Mouse (Mus musculus): Measurements from ENCODE around the gene Olfr1305. TPM values are rescaled to one million over a fixed set of nuclear protein-coding genes. Genes with fewer than 3 reads are reported as not detected.

The Olfr1305 gene
- total RNA-seq (2023): not detected in 2 replicates

DNA sequence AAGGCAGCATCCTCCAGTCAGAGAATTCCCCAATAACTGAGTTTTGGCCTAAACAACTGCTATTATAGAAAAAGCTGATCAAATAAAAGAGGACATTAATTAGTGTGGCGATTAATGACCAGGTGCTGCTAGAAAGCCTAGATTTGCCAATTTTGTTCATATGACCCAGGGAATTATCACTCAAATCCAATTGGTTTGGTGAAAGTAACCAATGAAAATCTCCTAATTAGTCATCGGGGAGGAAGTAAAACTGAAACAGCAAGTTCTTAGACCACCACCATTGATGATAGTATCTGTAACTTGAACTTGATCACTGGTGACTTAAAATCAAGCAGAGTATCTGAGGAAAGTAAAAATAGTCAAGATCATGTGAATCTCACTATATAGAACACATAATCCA is at the start of gene Olfr1305:
Olfr1305 (minus strand) TSS at position 101 of the 400 bp plus-strand sequence.

DNA sequence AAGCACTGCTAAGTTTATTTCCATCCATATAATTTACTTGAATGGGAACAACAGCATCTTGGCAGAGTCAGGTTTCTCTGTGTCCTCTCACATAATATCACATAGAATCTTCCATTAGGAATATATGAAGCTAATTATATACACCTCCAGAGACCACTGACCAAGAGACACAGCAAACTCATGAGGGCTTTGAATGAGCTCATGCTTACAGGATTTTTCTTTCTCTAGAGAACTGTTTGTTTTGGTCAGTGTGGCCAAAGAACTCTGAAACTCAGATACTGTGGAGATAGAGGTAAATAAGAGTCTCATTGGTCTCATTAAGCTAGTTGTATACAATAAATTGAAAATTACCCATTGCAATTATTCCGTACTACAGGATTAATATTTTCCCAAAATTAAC is 39.2 kb upstream of the Olfr1305 start, which contains the start of gene Olfr1306:
Olfr1306 (minus strand) TSS at position 101 of the 400 bp plus-strand sequence.

DNA sequence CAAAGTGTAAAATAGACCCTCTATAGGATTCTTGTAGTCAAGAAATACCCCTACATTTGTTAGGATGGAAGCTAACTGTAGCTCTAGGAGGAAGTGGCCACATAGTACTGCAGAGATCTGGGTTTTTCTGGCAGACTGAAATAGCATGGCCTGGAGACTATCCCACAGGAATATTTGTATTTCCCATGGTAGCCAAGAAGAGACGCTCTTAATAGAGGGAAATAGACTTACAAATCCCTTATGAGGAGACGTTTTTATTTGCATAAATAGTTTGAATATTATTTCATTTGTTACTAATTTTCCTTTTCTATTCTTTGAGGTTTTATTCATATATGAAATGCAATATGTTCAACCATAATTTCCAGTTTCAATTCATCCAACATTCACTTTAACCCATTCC is 56.7 kb downstream of the Olfr1305 start, which contains the start of gene Olfr1303:
Olfr1303 (minus strand) TSS at position 101 of the 400 bp plus-strand sequence.

Other genes with a start within 250 kb of the Olfr1305 start
- not detected in 2 replicates for gene Olfr1298, start 227.9 kb downstream of the Olfr1305 start, total RNA-seq (2023)
- not detected in 2 replicates for gene Olfr1299, start 215.7 kb downstream of the Olfr1305 start, total RNA-seq (2023)
- not detected in 2 replicates for gene Olfr1301, start 126.1 kb downstream of the Olfr1305 start, total RNA-seq (2023)
- not detected in 2 replicates for gene Olfr1302, start 99.7 kb downstream of the Olfr1305 start, total RNA-seq (2023)
- gene Olfr1303, start 56.8 kb downstream of the Olfr1305 start, total RNA-seq (2023): not detected in 2 replicates
- not detected in 2 replicates for gene Olfr1306, start 39.1 kb upstream of the Olfr1305 start, total RNA-seq (2023)
- 0.06 and 0.09 TPM in 2 replicates for gene Olfr1307, start 72.3 kb upstream of the Olfr1305 start, total RNA-seq (2023)
- gene Olfr1308, start 87.8 kb upstream of the Olfr1305 start, total RNA-seq (2023): not detected in 2 replicates
- not detected in 2 replicates for gene Olfr1309, start 113.1 kb upstream of the Olfr1305 start, total RNA-seq (2023)
- gene Olfr1310, start 135.6 kb upstream of the Olfr1305 start, total RNA-seq (2023): not detected in 2 replicates
- not detected in 2 replicates for gene Olfr1311, start 147.3 kb upstream of the Olfr1305 start, total RNA-seq (2023)
- gene Olfr1312, start 173.1 kb upstream of the Olfr1305 start, total RNA-seq (2023): not detected in 2 replicates
- not detected in 2 replicates for gene Olfr1313, start 200.7 kb upstream of the Olfr1305 start, total RNA-seq (2023)
- gene Olfr1314, start 219.6 kb upstream of the Olfr1305 start, total RNA-seq (2023): not detected in 2 replicates
- not detected in 2 replicates for gene Olfr1315-ps1, start 238.3 kb upstream of the Olfr1305 start, total RNA-seq (2023)